Mouse (Mus musculus) forebrain, embryonic 11.5 days (tissue): Measurements from ENCODE around the gene Loxl4. TPM values are rescaled to one million over a fixed set of nuclear protein-coding genes. Genes with fewer than 3 reads are reported as not detected.

Experiments
- ATAC-seq: fragments of 200-750 bp; cut with Nextera tagmentation; replicated peaks from 2 replicates; pipeline ENCODE4 v1.8.0; 2017; ENCODE audit warnings: moderate TSS enrichment; ENCODE audit not compliant: low FRiP score
- DNase-seq: peaks from one replicate; pipeline ENCODE4 v3.0.0-alpha.2; 2017; ENCODE audit warnings: low spot score
- H3K27ac ChIP-seq: fragments of 300-500 bp; sonication (generic); 2 replicates; pipeline ENCODE4 v1.5.1; 2014; ENCODE audit warnings: low read depth, low read length
- H3K27me3 ChIP-seq: fragments of 300-500 bp; sonication (generic); 2 replicates; pipeline ENCODE4 v1.6.1; 2014; ENCODE audit warnings: mild to moderate bottlenecking, low read length, mixed read lengths; ENCODE audit not compliant: control insufficient read depth, insufficient read depth
- H3K36me3 ChIP-seq: fragments of 300-500 bp; sonication (generic); 2 replicates; pipeline ENCODE4 v1.6.1; 2014; ENCODE audit warnings: mild to moderate bottlenecking, low read length, moderate library complexity, mixed read lengths; ENCODE audit not compliant: control insufficient read depth, insufficient read depth
- H3K4me1 ChIP-seq: fragments of 300-500 bp; sonication (generic); replicated peaks from 2 replicates; pipeline ENCODE4 v1.6.1; 2014; ENCODE audit warnings: low read length, mixed read lengths; ENCODE audit not compliant: control insufficient read depth, insufficient read depth
- H3K4me2 ChIP-seq: fragments of 300-500 bp; sonication (generic); 2 replicates; pipeline ENCODE4 v1.6.1; 2014; ENCODE audit warnings: low read depth, mild to moderate bottlenecking, low read length, moderate library complexity, mixed read lengths; ENCODE audit not compliant: severe bottlenecking
- H3K4me3 ChIP-seq: fragments of 300-500 bp; sonication (generic); 2 replicates; pipeline ENCODE4 v1.5.1; 2014; ENCODE audit warnings: low read depth, low read length
- H3K9ac ChIP-seq: fragments of 300-500 bp; sonication (generic); 2 replicates; pipeline ENCODE4 v1.6.1; 2014; ENCODE audit warnings: low read length
- H3K9me3 ChIP-seq: fragments of 300-500 bp; sonication (generic); 2 replicates; pipeline ENCODE4 v1.6.1; 2016; ENCODE audit warnings: low read length, mixed read lengths; ENCODE audit not compliant: control insufficient read depth
- WGBS: fragments of 180-500 bp; shearing (Covaris S2); extraction: QIAGEN DNeasy Blood & Tissue Kit; methylation state at CpG from one replicate; pipeline ENCODE4 v1.1.7; 2014; 5-methylcytosine and 5-hydroxymethylcytosine counted together
- polyA plus RNA-seq: library from polyadenylated mRNA; unstranded; fragments of >200 nt; fragmentation: Nextera tagmentation; extraction: Ambion mirVana; gene quantifications from 2 replicates; pipeline ENCODE4 v1.2.1, GENCODE M21; 2014

The Loxl4 gene
- polyA plus RNA-seq, 1 experiment from 2014 or later, result 0.20 TPM

DNA sequence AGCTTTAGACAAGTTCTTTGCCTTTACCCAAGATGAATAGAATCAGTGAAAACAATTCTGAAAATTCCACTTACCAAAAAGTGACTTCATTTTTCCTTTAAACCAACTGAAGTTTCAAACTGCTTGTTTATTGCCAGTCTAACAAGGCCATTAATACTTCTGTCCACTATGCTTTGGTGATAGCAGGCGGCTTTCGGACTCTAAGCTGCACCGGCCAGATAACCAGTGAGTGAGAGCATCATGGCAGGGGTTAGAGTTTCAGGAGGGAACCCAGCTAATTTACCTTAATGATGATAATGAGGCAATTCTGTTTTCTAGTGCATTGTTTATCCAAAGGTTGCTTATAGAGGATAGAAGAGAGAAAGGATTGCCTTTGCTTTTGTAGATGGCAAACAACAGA is 28.4 kb downstream of the Loxl4 start:
- no peaks in the 10 kb centered on the region for H3K36me3 ChIP-seq
- H3K27me3 ChIP-seq, result no peaks in the 10 kb centered on the region
- no peak overlapping the region for H3K27ac ChIP-seq
- ATAC-seq, result no peak
- H3K9ac ChIP-seq, result no peak overlapping the region
- DNase-seq, result no peak
- WGBS, result 91% methylated on average over 3 of the region's 3 CpGs
- H3K4me2 ChIP-seq, result no peak overlapping the region
- peaks cover 5% of the 10 kb centered on the region; the same call in 1 of the 2 replicates for H3K4me1 ChIP-seq
- H3K9me3 ChIP-seq, result no peaks in the 10 kb centered on the region
- no peak overlapping the region for H3K4me3 ChIP-seq

DNA sequence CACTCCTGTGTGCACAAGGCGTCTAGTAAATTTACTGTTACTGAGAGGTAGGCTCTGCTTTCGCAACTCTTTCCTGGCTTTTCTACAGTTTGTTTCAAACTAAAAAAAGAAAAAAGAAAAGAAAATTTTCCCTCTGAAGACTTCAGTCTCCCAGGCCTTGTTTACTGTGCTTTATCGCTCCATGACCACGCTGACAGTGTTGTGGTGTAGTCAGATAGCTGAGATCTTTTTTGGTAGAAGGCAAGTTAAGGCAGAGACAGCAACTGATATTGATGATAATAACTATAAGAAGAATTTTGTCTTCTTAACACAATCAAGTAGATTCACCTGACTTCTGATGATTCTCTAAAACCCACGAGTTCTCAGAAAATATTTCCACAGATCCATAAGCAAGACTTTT is 28.9 kb downstream of the Loxl4 start:
- no peaks in the 10 kb centered on the region for H3K36me3 ChIP-seq
- no peaks in the 10 kb centered on the region for H3K27me3 ChIP-seq
- H3K9me3 ChIP-seq, result no peaks in the 10 kb centered on the region
- H3K27ac ChIP-seq, result no peak overlapping the region
- peaks cover 5% of the 10 kb centered on the region; the same call in 1 of the 2 replicates for H3K4me1 ChIP-seq
- no peak overlapping the region for H3K4me2 ChIP-seq
- DNase-seq (no peak), ATAC-seq (no peak)
- WGBS, result 96% methylated on average over 5 of the region's 5 CpGs
- H3K9ac ChIP-seq, result no peak overlapping the region
- no peak overlapping the region for H3K4me3 ChIP-seq

DNA sequence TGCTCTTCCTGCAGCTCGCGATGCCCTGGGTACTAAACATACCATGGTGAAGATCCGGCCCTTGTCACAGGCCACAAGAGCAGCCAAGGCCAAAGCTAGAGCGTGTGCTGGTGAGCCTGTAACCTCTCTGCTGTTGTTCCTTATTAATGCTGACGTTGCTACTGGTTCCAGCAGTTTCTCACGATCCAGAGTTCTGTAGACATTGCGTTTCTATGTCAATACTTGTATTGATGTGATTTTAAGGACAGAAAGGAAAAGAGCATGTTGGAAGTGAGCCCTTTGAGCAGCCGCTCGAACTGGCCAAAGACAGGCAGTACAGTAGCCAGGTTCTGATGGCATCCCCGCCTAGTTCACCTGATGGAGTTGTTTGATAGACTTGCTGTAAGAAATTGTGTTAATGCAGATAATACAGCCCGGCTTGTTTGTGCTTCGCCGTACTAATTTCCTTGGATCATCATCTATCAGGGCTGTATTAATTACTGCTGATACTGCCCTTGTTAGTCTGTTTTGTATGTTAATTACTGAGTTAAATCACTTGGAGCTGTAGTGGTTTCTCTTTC is 29.7 kb downstream of the Loxl4 start:
- H3K4me1 ChIP-seq, result no peaks in the 10 kb centered on the region
- 92% methylated on average over 13 of the region's 13 CpGs for WGBS
- ATAC-seq (no peak), DNase-seq (no peak)
- no peak overlapping the region for H3K27ac ChIP-seq
- H3K4me3 ChIP-seq, result no peak overlapping the region
- no peak overlapping the region for H3K4me2 ChIP-seq
- no peaks in the 10 kb centered on the region for H3K27me3 ChIP-seq
- H3K9me3 ChIP-seq, result no peaks in the 10 kb centered on the region
- no peaks in the 10 kb centered on the region for H3K36me3 ChIP-seq
- H3K9ac ChIP-seq, result no peak overlapping the region

DNA sequence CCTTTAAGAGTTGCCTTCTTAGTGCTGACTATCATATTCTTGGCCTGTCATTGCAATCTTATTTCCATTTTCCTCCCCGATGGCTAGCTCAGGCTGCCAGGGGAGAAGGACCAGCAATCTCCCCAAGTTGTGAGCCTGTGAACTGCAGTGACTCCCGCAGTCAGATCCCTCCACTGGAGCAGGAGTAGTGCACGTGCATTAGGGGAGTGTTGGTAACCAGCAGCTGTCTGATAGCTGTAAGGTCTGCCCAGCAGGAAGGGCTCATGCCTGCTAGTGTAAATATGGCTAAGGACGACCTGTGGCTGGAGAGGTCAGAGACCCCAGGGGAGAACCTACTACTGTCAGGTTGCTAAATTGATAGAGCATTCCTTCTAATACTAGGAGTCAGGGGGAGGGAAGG is 31.9 kb downstream of the Loxl4 start:
- Histone ChIP-seq H3K27ac (no peak overlapping the region), H3K4me3 (no peak overlapping the region), H3K4me2 (no peak overlapping the region), H3K9ac (no peak overlapping the region), H3K27me3 (no peaks in the 10 kb centered on the region), H3K9me3 (no peaks in the 10 kb centered on the region), H3K36me3 (no peaks in the 10 kb centered on the region), H3K4me1 (no peaks in the 10 kb centered on the region)
- ATAC-seq (no peak), DNase-seq (no peak)
- 60% methylated on average over 4 of the region's 4 CpGs for WGBS

DNA sequence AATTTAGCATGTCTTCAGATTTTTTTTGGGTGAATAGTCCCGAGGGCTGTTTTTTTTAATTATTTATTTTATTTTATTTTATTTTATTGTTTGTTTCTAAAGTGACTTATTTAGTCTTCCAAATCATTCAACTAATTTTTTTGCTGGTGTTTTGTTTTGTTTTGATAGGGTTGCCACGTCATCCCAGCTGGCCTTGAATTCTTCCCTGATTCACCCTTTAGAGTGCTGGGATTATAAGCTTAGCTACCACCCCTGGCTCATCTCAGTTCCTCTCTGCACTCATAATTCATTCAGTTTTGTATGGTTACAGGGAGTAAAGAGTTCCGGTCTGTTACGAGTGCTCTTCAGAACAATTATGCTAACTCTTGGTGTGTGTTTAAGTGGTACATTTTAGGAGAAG is 34.0 kb downstream of the Loxl4 start:
- no peak for DNase-seq
- Histone ChIP-seq H3K27me3 (no peaks in the 10 kb centered on the region), H3K4me1 (no peaks in the 10 kb centered on the region), H3K4me3 (no peak overlapping the region), H3K27ac (no peak overlapping the region), H3K9me3 (no peaks in the 10 kb centered on the region), H3K9ac (no peak overlapping the region), H3K36me3 (no peaks in the 10 kb centered on the region), H3K4me2 (no peak overlapping the region)
- WGBS, result 87% methylated on average over 4 of the region's 4 CpGs
- ATAC-seq, result no peak

DNA sequence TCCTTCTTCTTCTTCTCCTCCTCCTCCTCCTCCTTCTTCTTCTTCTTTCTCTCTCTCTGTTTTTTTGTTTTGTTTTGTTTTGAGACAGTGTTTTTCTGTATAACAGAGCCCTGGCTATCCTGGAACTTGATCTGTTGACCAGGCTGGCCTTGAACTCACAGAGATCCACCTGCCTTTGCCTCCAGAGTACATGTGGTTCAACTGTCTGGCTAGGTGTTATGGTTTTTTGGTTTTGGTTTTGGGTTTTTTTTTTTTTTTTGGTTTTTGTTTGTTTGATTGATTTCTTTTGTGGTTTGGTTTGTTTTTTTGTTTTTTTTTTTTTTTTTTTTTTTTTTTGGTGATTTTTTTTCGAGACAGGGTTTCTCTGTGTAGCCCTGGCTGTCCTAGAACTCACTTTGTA is 35.8 kb downstream of the Loxl4 start:
- no peak overlapping the region for H3K4me2 ChIP-seq
- no peak overlapping the region for H3K27ac ChIP-seq
- 71% methylated on average over 1 of the region's 1 CpGs for WGBS
- H3K27me3 ChIP-seq, result no peaks in the 10 kb centered on the region
- H3K9me3 ChIP-seq, result no peaks in the 10 kb centered on the region
- no peak for ATAC-seq
- DNase-seq, result no peak
- H3K9ac ChIP-seq, result no peak overlapping the region
- H3K4me3 ChIP-seq, result no peak overlapping the region
- no peaks in the 10 kb centered on the region for H3K36me3 ChIP-seq
- no peaks in the 10 kb centered on the region for H3K4me1 ChIP-seq

DNA sequence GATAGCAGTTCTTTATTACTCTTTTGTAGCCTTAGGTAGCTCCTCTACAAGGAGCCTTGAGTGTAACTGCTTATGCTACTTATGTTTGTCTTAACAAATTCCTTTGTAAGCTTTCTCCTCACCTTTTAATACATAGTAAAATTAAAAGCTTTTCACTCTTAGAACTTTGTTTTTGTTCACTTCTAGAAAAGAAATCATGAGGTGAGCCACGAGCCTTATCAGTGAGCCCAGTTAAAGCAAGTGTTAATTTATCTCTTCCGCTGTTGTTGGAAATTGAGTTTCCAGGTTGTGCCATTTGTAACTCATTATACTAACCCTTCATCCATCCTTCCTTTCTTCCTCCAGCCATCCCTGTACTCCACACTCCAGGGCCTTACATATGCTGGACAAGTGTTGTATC is 37.3 kb downstream of the Loxl4 start:
- no peak overlapping the region for H3K4me2 ChIP-seq
- WGBS, result 86% methylated on average over 2 of the region's 2 CpGs
- no peak for DNase-seq
- no peaks in the 10 kb centered on the region for H3K27me3 ChIP-seq
- H3K4me3 ChIP-seq, result no peak overlapping the region
- H3K9me3 ChIP-seq, result no peaks in the 10 kb centered on the region
- no peak for ATAC-seq
- H3K4me1 ChIP-seq, result no peaks in the 10 kb centered on the region
- H3K9ac ChIP-seq, result no peak overlapping the region
- H3K27ac ChIP-seq, result no peak overlapping the region
- H3K36me3 ChIP-seq, result no peaks in the 10 kb centered on the region

DNA sequence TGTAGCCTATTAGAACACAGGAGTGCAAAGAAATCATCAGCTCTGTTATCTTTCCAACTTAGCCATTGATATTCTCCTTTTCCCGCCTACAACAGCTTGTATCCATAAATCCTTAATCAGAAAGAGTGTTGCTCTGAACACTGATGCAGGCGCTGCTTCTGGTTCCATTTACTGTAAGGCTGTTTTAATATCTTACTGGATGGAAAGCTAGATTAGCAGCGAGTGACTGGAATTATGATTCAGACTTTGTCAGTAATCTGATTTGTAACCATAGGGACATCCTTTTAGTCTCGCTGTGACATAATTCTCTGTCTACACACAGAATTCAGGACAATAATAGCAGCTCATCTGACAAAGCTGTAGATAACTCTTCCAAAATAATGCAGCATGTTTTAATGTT is 41.3 kb downstream of the Loxl4 start:
- Histone ChIP-seq H3K9me3 (no peaks in the 10 kb centered on the region), H3K4me1 (no peaks in the 10 kb centered on the region), H3K9ac (no peak overlapping the region), H3K27ac (no peak overlapping the region), H3K27me3 (no peaks in the 10 kb centered on the region), H3K36me3 (no peaks in the 10 kb centered on the region), H3K4me2 (no peak overlapping the region), H3K4me3 (no peak overlapping the region)
- 78% methylated on average over 4 of the region's 4 CpGs for WGBS
- ATAC-seq (no peak), DNase-seq (no peak)

DNA sequence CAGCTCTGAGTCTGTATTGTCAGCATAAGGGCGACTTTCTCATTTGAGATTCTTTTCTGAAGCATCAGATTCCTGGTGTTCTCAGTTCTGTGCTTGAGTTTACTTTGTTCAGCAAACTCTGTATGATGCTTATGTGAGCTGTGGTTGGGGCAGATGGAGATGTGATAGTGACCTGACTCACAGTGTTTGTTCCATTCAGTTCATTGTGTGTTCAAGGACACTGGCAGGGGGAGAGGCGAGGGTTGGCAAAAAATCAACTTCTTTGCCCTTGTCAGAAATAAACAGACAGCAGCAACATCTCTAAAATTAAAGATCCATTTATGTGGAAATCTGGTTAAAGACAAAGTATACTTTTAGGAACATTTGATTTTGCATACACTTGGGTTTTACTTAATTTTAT is 43.5 kb downstream of the Loxl4 start:
- 84% methylated on average over 2 of the region's 2 CpGs for WGBS
- Histone ChIP-seq H3K9me3 (no peaks in the 10 kb centered on the region), H3K27me3 (no peaks in the 10 kb centered on the region), H3K4me2 (no peak overlapping the region), H3K4me1 (no peaks in the 10 kb centered on the region), H3K9ac (no peak overlapping the region), H3K36me3 (no peaks in the 10 kb centered on the region), H3K4me3 (no peak overlapping the region), H3K27ac (no peak overlapping the region)
- ATAC-seq (no peak), DNase-seq (no peak)
